ENCODE assay signal across 7 mouse cellular contexts in genomic region chr14:33313624-33314023, GRCm38 (mm10).
DNase-seq lines count a peak whose midpoint lies in the region; ATAC-seq and TF ChIP-seq lines count a peak whose summit lies in the region.

No protein-coding gene starts in this region.

- H3K9ac ChIP-seq in hindbrain, embryonic 11.5 days (ENCODE audit: low read depth, low read length): no peak overlapping the region

- no peaks in the 10 kb centered on the region for H3K9me3 ChIP-seq in forebrain, embryonic 10.5 days
- H3K9me3 ChIP-seq in hindbrain, embryonic 11.5 days (ENCODE audit: control insufficient read depth, low read length): no peaks in the 10 kb centered on the region

- peaks cover 59% of the 10 kb centered on the region for H3K27me3 ChIP-seq in forebrain, embryonic 10.5 days (ENCODE audit: poor library complexity, severe bottlenecking)
- H3K27me3 ChIP-seq in hindbrain, embryonic 11.5 days (ENCODE audit: control insufficient read depth, insufficient read depth, low read length): peaks cover 3% of the 10 kb centered on the region; the same call in 1 of the 2 replicates

- WGBS in forebrain, embryonic 10.5 days: 1% methylated on average over 4 of the region's 4 CpGs
- 1% methylated on average over 4 of the region's 4 CpGs for WGBS in hindbrain, embryonic 11.5 days

- H3K27ac ChIP-seq in forebrain, embryonic 10.5 days: no peak overlapping the region
- no peak overlapping the region for H3K27ac ChIP-seq in hindbrain, embryonic 11.5 days (ENCODE audit: low read depth, low read length)

- peak; percentile 65; the same call in 1 of the 2 replicates for ATAC-seq in hindbrain, embryonic 11.5 days (ENCODE audit: low FRiP score)

- peak; percentile 98 for TF ChIP-seq CTCF in brain, embryonic 14.5 days (IDR thresholded peaks at IDR 0.05; ENCODE audit: borderline replicate concordance, extremely low read depth, insufficient read depth, insufficient read length)

- no peak overlapping the region for H3K4me2 ChIP-seq in hindbrain, embryonic 11.5 days (replicated peaks; ENCODE audit: low read depth, low read length)

- no peak for TF ChIP-seq POLR2A in brain, embryonic 14.5 days (IDR thresholded peaks at IDR 0.05; ENCODE audit: borderline replicate concordance, extremely low read depth, insufficient read depth, insufficient read length, poor library complexity, severe bottlenecking)

- no peak overlapping the region for H3K4me3 ChIP-seq in forebrain, embryonic 10.5 days
- H3K4me3 ChIP-seq in hindbrain, embryonic 11.5 days (ENCODE audit: low read depth, low read length): no peak overlapping the region

- H3K36me3 ChIP-seq in forebrain, embryonic 10.5 days (replicated peaks): no peaks in the 10 kb centered on the region
- H3K36me3 ChIP-seq in hindbrain, embryonic 11.5 days (ENCODE audit: control insufficient read depth, insufficient read depth, low read length): no peaks in the 10 kb centered on the region

- peak; percentile 62 for DNase-seq in MEL-GATA-1-ER (ENCODE audit: extremely low read depth, low read depth)
- DNase-seq in brain, embryonic 14.5 days (ENCODE audit: low read depth): peak; percentile 81
- peak; percentile 70 for DNase-seq in forebrain, embryonic 10.5 days (ENCODE audit: extremely low spot score, low spot score)
- DNase-seq in hindbrain, embryonic 11.5 days (ENCODE audit: low spot score): peak; percentile 90
- peak; percentile 54 for DNase-seq in layer of hippocampus, adult 9-10 months (ENCODE audit: low spot score)
- DNase-seq in lung, postnatal 36 days: peak; percentile 59
- peak; percentile 60 to 70 for DNase-seq in right cerebral cortex, adult 2 months (ENCODE audit: low spot score in 2 of 2)

- peaks cover 18% of the 10 kb centered on the region for H3K4me1 ChIP-seq in forebrain, embryonic 10.5 days
- H3K4me1 ChIP-seq in hindbrain, embryonic 11.5 days (replicated peaks; ENCODE audit: control insufficient read depth, insufficient read depth, low read length): no peaks in the 10 kb centered on the region
